Comparison of ENCODE assay signal across 9 mouse cellular contexts in the genomic region with DNA sequence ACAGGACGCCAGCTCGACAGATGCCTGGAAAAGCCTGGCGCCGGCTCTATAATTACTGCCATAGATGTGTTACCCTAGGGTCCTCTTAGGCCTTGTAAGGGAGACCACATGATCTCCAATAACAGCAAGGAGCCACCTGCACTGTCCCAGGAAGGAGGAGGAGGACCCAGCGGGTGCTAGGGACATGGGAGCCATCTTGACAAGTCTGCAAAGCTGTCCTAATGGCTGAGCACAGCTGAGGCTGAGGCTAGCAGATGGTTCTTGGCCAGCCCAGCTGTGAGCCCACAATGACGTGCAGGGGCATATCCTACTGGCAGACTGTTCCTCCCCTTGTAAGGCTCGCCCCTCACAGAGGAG. TPM values are rescaled to one million over a fixed set of nuclear protein-coding genes. Genes with fewer than 3 reads are reported as not detected.
A peak's percentile ranks its signal among the peaks of the same experiment; 100 is the strongest.
DNase-seq lines count a peak whose midpoint lies in the region; ATAC-seq and TF ChIP-seq lines count a peak whose summit lies in the region.
"Had no signal": no experiment of that assay in that cellular context is flagged by ENCODE, and none has a peak within 500 bp of the region (broad histone marks: within the 10 kb centered on the region; RNA-seq: fewer than 3 reads in every experiment).

No protein-coding gene starts in this region.

- peaks cover 46% of the 10 kb centered on the region for H3K27me3 ChIP-seq in heart, embryonic 13.5 days (replicated peaks)
- peaks cover 38% of the 10 kb centered on the region for H3K27me3 ChIP-seq in E14TG2a.4 (ENCODE audit: insufficient read depth, low read length)
- no peaks in the 10 kb centered on the region for H3K27me3 ChIP-seq in hindbrain, embryonic 14.5 days (ENCODE audit: control insufficient read depth, insufficient read depth, low read length)

- no peak overlapping the region for H3K4me3 ChIP-seq in heart, embryonic 13.5 days
- 0 out of 2 replicates have a peak overlapping the region, but pooled peaks have one; percentile 23 for H3K4me3 ChIP-seq in E14TG2a.4 (replicated peaks; ENCODE audit: low read length)
- H3K4me3 ChIP-seq in hindbrain, embryonic 14.5 days (replicated peaks; ENCODE audit: low read length) = no peak overlapping the region
- H3K4me3 ChIP-seq in macrophage (ENCODE audit: inconsistent target) = no peak overlapping the region

- intact Hi-C loops in left cerebral cortex, postnatal 14 days (cut with DNase I) = loop anchor here (10.0 kb wide), 2 partner anchors 85 to 335 kb away; a partner anchor contains a TSS

- no peak overlapping the region for H3K4me2 ChIP-seq in heart, embryonic 13.5 days
- H3K4me2 ChIP-seq in hindbrain, embryonic 14.5 days (replicated peaks) = no peak overlapping the region

- no peak; the same call in 1 of the 2 replicates for TF ChIP-seq CTCF in E14TG2a.4 (conservative IDR thresholded peaks at IDR 0.05; ENCODE audit: low read length)

- no peaks in the 10 kb centered on the region for H3K9me3 ChIP-seq in heart, embryonic 13.5 days
- no peaks in the 10 kb centered on the region for H3K9me3 ChIP-seq in E14TG2a.4 (ENCODE audit: low read length)
- H3K9me3 ChIP-seq in hindbrain, embryonic 14.5 days (ENCODE audit: control insufficient read depth, low read length) = no peaks in the 10 kb centered on the region

- no peak for DNase-seq in heart, adult 8-10 months (ENCODE audit: low spot score)
- no peak for DNase-seq in hindbrain, embryonic 14.5 days (ENCODE audit: low spot score)
- DNase-seq in left cerebral cortex, postnatal 14 days (ENCODE audit: low spot score in 2 of 2) = no peak
- no peak for DNase-seq in adrenal gland, adult 18-20 months (ENCODE audit: low spot score in 2 of 2)

- 76% methylated on average over 7 of the region's 7 CpGs for WGBS in heart, embryonic 13.5 days
- WGBS in hindbrain, embryonic 14.5 days = 36% methylated on average over 7 of the region's 7 CpGs
- WGBS in macrophage (ENCODE audit: missing documents) = 93% methylated on average over 7 of the region's 7 CpGs

- H3K36me3 ChIP-seq in heart, embryonic 13.5 days = no peaks in the 10 kb centered on the region
- H3K36me3 ChIP-seq in E14TG2a.4 (ENCODE audit: insufficient read depth, low read length) (no peaks in the 10 kb centered on the region), macrophage (ENCODE audit: inconsistent target) (peaks cover 24% of the 10 kb centered on the region)
- no peaks in the 10 kb centered on the region for H3K36me3 ChIP-seq in hindbrain, embryonic 14.5 days (replicated peaks; ENCODE audit: control insufficient read depth, insufficient read depth)

- peak overlapping the region; percentile 37 for H3K9ac ChIP-seq in heart, embryonic 13.5 days
- no peak overlapping the region for H3K9ac ChIP-seq in hindbrain, embryonic 14.5 days

- ATAC-seq in heart, embryonic 13.5 days (ENCODE audit: extremely low read depth, insufficient number of reproducible peaks, low FRiP score, low TSS enrichment) = no peak
- peak; percentile 47; the same call in 1 of the 2 replicates for ATAC-seq in hindbrain, embryonic 14.5 days (ENCODE audit: low FRiP score)
- no peak for ATAC-seq in erythroblast, adult 5-6 weeks (replicated peaks; ENCODE audit: low FRiP score, poor library complexity, severe bottlenecking)

- no peak overlapping the region for H3K27ac ChIP-seq in heart, embryonic 13.5 days (replicated peaks)
- no peak overlapping the region for H3K27ac ChIP-seq in hindbrain, embryonic 14.5 days
- peak overlapping the region; percentile 8; the same call in 1 of the 2 replicates for H3K27ac ChIP-seq in macrophage

- peaks cover 24% of the 10 kb centered on the region for H3K4me1 ChIP-seq in heart, embryonic 13.5 days
- peaks cover 38% of the 10 kb centered on the region for H3K4me1 ChIP-seq in E14TG2a.4 (replicated peaks; ENCODE audit: low read depth, low read length)
- H3K4me1 ChIP-seq in hindbrain, embryonic 14.5 days (replicated peaks; ENCODE audit: control insufficient read depth, insufficient read depth, low read length) = peaks cover 7% of the 10 kb centered on the region; the same call in 1 of the 2 replicates

- peaks cover 27% of the 10 kb centered on the region for H3K79me2 ChIP-seq in macrophage (ENCODE audit: inconsistent target)

RNA-seq across cellular contexts. Expression of a gene that starts 5.9 kb away (rescaled TPM):
- polyA plus RNA-seq in heart, embryonic 13.5 days (2015; fragmentation: Nextera tagmentation; extraction: Ambion mirVana) = 0.51 and 0.89 TPM in 2 replicates
- total RNA-seq in heart, adult 8-10 months (2022) = 1 to 10 TPM; 3.4 to 7.6 (median 5.8) TPM
- polyA plus RNA-seq in hindbrain, embryonic 14.5 days (2014; fragmentation: Nextera tagmentation; extraction: Ambion mirVana) = 0.35 and 0.40 TPM in 2 replicates
- total RNA-seq in macrophage (2018; cell fraction: chromatin; rRNA removed) = 10 to 100 TPM in 24 of 26 experiments, 1 to 10 TPM in 2; 3.0 to 62.0 (median 39.3) TPM
- total RNA-seq in macrophage (2018; cell fraction: cytosol; rRNA removed) = 10 to 100 TPM in 23 of 26 experiments, 1 to 10 TPM in 3; 4.5 to 22.9 (median 16.5) TPM
- 10 to 100 TPM in 23 of 26 experiments, 1 to 10 TPM in 3; 3.7 to 61.7 (median 25.9) TPM for total RNA-seq in macrophage (2018; cell fraction: nucleus; rRNA removed)
- 17.6 to 31.1 TPM (median 18.4 TPM) in 3 replicates for polyA plus RNA-seq in macrophage (2018)
- 1.7 TPM in 2 replicates for total RNA-seq in erythroblast, adult 5-6 weeks (2015; ENCODE audit: low replicate concordance)
- total RNA-seq in erythroblast, adult 5-6 weeks (2017; ENCODE audit: low replicate concordance) = 0.70 and 0.94 TPM in 2 replicates
- total RNA-seq in left cerebral cortex, postnatal 14 days (2021) = under 1 TPM; 0.40 to 0.53 TPM
- 100 to 1,000 TPM; 161 to 218 TPM for total RNA-seq in adrenal gland, adult 18-20 months (2021)

RNA-seq across cellular contexts. Expression of a gene that starts 6.6 kb away (rescaled TPM):
- polyA plus RNA-seq in heart, embryonic 13.5 days (2015; fragmentation: Nextera tagmentation; extraction: Ambion mirVana) = 0.57 and 0.79 TPM in 2 replicates
- not detected for total RNA-seq in heart, adult 8-10 months (2022)
- polyA plus RNA-seq in hindbrain, embryonic 14.5 days (2014; fragmentation: Nextera tagmentation; extraction: Ambion mirVana) = 44.4 and 50.1 TPM in 2 replicates
- under 1 TPM in 1 of 26 experiments, not detected in 25; 0.41 TPM for total RNA-seq in macrophage (2018; cell fraction: chromatin; rRNA removed)
- not detected for total RNA-seq in macrophage (2018; cell fraction: cytosol; rRNA removed)
- not detected for total RNA-seq in macrophage (2018; cell fraction: nucleus; rRNA removed)
- polyA plus RNA-seq in macrophage (2018) = not detected in 3 replicates
- not detected in 2 replicates for total RNA-seq in erythroblast, adult 5-6 weeks (2015; ENCODE audit: low replicate concordance)
- not detected in 2 replicates for total RNA-seq in erythroblast, adult 5-6 weeks (2017; ENCODE audit: low replicate concordance)
- total RNA-seq in left cerebral cortex, postnatal 14 days (2021) = 10 to 100 TPM; 42.8 to 60.9 TPM
- 1 to 10 TPM; 6.2 to 8.6 TPM for total RNA-seq in adrenal gland, adult 18-20 months (2021)
- total RNA-seq: heart, postnatal 25 days had no signal

RNA-seq across cellular contexts. Expression of a gene that starts 45.2 kb away (rescaled TPM):
- 17.0 and 17.1 TPM in 2 replicates for polyA plus RNA-seq in heart, embryonic 13.5 days (2015; fragmentation: Nextera tagmentation; extraction: Ambion mirVana)
- 100 to 1,000 TPM; 102 to 129 (median 123) TPM for total RNA-seq in heart, adult 8-10 months (2022)
- polyA plus RNA-seq in hindbrain, embryonic 14.5 days (2014; fragmentation: Nextera tagmentation; extraction: Ambion mirVana) = 17.8 and 20.2 TPM in 2 replicates
- 10 to 100 TPM in 12 of 26 experiments, 1 to 10 TPM in 14; 2.2 to 30.0 (median 9.5) TPM for total RNA-seq in macrophage (2018; cell fraction: chromatin; rRNA removed)
- 10 to 100 TPM in 16 of 26 experiments, 1 to 10 TPM in 10; 3.4 to 17.0 (median 10.6) TPM for total RNA-seq in macrophage (2018; cell fraction: cytosol; rRNA removed)
- 10 to 100 TPM in 9 of 26 experiments, 1 to 10 TPM in 17; 3.6 to 18.8 (median 7.4) TPM for total RNA-seq in macrophage (2018; cell fraction: nucleus; rRNA removed)
- 9.4 to 13.4 TPM (median 12.3 TPM) in 3 replicates for polyA plus RNA-seq in macrophage (2018)
- 2.7 TPM in 1 of 2 replicates, not detected in the other for total RNA-seq in erythroblast, adult 5-6 weeks (2015; ENCODE audit: low replicate concordance)
- 1.3 and 1.8 TPM in 2 replicates for total RNA-seq in erythroblast, adult 5-6 weeks (2017; ENCODE audit: low replicate concordance)
- total RNA-seq in left cerebral cortex, postnatal 14 days (2021) = 10 to 100 TPM; 25.7 to 28.0 TPM
- 10 to 100 TPM; 51.7 to 57.8 TPM for total RNA-seq in adrenal gland, adult 18-20 months (2021)

Comparison
In these comparisons a context has a peak if more than half of its experiments do, and no peak if none do; other contexts are left out.
1. RNA of a gene that starts 5.9 kb away (total RNA-seq): 161 to 218 TPM in adrenal gland, adult 18-20 months; 3.4 to 7.6 TPM in heart, adult 8-10 months, 0.70 to 1.7 TPM in erythroblast, adult 5-6 weeks and 0.40 to 0.53 TPM in left cerebral cortex, postnatal 14 days; every median in the first group is over 10 times any median in the second.
2. RNA of a gene that starts 6.6 kb away (total RNA-seq): 42.8 to 60.9 TPM in left cerebral cortex, postnatal 14 days and 6.2 to 8.6 TPM in adrenal gland, adult 18-20 months; not detected in heart, adult 8-10 months and not detected in erythroblast, adult 5-6 weeks; every median in the first group is over 4 times any median in the second.
3. RNA of a gene that starts 45.2 kb away (total RNA-seq): 102 to 129 TPM in heart, adult 8-10 months, 51.7 to 57.8 TPM in adrenal gland, adult 18-20 months and 25.7 to 28.0 TPM in left cerebral cortex, postnatal 14 days; 1.3 to 2.7 TPM in erythroblast, adult 5-6 weeks; every median in the first group is over 4 times any median in the second.